Mouse (Mus musculus) G1E-ER4 (cell line): ENCODE data around the gene Ablim2. TPM values are rescaled to one million over a fixed set of nuclear protein-coding genes. Genes with fewer than 3 reads are reported as not detected.

Experiments
- GATA1 ChIP-seq: IDR thresholded peaks from one replicate; pipeline ENCODE4 v1.8.0; 2012; ENCODE audit warnings: low read length, inconsistent platforms
- polyA plus RNA-seq: library from polyadenylated mRNA; stranded (reverse); fragments of >175 nt; gene quantifications from 2 replicates; pipeline ENCODE4 v1.2.3, GENCODE M21; 2012

Gene Ablim2
- polyA plus RNA-seq, 1 experiment = not detected

GRCm38 (mm10) chr5:35751016-35751415, 6.7 kb upstream of the Ablim2 start:
- no peak for TF ChIP-seq GATA1

- no peak for TF ChIP-seq GATA1
Observed at GRCm38 (mm10) chr5:35755131-35755733, 2.4 kb upstream of the Ablim2 start.

- no peak for TF ChIP-seq GATA1
Observed at GRCm38 (mm10) chr5:35756020-35756419, 1.7 kb upstream of the Ablim2 start.

GRCm38 (mm10) chr5:35756997-35757638, 562 bp upstream of the Ablim2 start:
- no peak for TF ChIP-seq GATA1

GRCm38 (mm10) chr5:35758081-35759053, 687 bp downstream of the Ablim2 start:
- TF ChIP-seq GATA1 = no peak

- TF ChIP-seq GATA1 = no peak
Observed at GRCm38 (mm10) chr5:35761323-35761722, 3.6 kb downstream of the Ablim2 start.

- no peak for TF ChIP-seq GATA1
Observed at GRCm38 (mm10) chr5:35762388-35762787, 4.7 kb downstream of the Ablim2 start.

- no peak for TF ChIP-seq GATA1
Observed at GRCm38 (mm10) chr5:35762850-35763249, 5.2 kb downstream of the Ablim2 start.

- TF ChIP-seq GATA1 = no peak
Observed at GRCm38 (mm10) chr5:35765909-35766308, 8.2 kb downstream of the Ablim2 start.

GRCm38 (mm10) chr5:35768525-35768924, 10.8 kb downstream of the Ablim2 start:
- TF ChIP-seq GATA1 = no peak

GRCm38 (mm10) chr5:35768997-35769396, 11.3 kb downstream of the Ablim2 start:
- no peak for TF ChIP-seq GATA1

GRCm38 (mm10) chr5:35770246-35770645, 12.6 kb downstream of the Ablim2 start:
- TF ChIP-seq GATA1 = no peak

GRCm38 (mm10) chr5:35770891-35771663, 13.4 kb downstream of the Ablim2 start:
- no peak for TF ChIP-seq GATA1

GRCm38 (mm10) chr5:35773274-35774136, 15.8 kb downstream of the Ablim2 start:
- TF ChIP-seq GATA1 = no peak

- no peak for TF ChIP-seq GATA1
Observed at GRCm38 (mm10) chr5:35774137-35774424, 16.4 kb downstream of the Ablim2 start.

GRCm38 (mm10) chr5:35781116-35781515, 23.4 kb downstream of the Ablim2 start:
- no peak for TF ChIP-seq GATA1
